Mouse (Mus musculus) heart, embryonic 16.5 days (tissue): ENCODE results near the gene Calcrl. TPM values are rescaled to one million over a fixed set of nuclear protein-coding genes. Genes with fewer than 3 reads are reported as not detected.

Source experiments
- ATAC-seq: fragments of 200-750 bp; cut with Nextera tagmentation; replicated peaks from 2 replicates; pipeline ENCODE4 v1.8.0; 2017; ENCODE audit warnings: moderate number of reproducible peaks; ENCODE audit not compliant: insufficient read depth, low FRiP score; ENCODE audit errors: extremely low read depth
- H3K27ac ChIP-seq: fragments of 300-500 bp; sonication (generic); 2 replicates; pipeline ENCODE4 v1.5.1; 2014; ENCODE audit warnings: mild to moderate bottlenecking, low read length, control low read depth, moderate library complexity
- H3K27me3 ChIP-seq: fragments of 300-500 bp; sonication (generic); 2 replicates; pipeline ENCODE4 v1.6.1; 2014; ENCODE audit warnings: low read length, mixed read lengths; ENCODE audit not compliant: control insufficient read depth, insufficient read depth
- H3K36me3 ChIP-seq: fragments of 300-500 bp; sonication (generic); 2 replicates; pipeline ENCODE4 v1.6.1; 2014; ENCODE audit not compliant: control insufficient read depth, insufficient read depth
- H3K4me1 ChIP-seq: fragments of 300-500 bp; sonication (generic); 2 replicates; pipeline ENCODE4 v1.6.1; 2014; ENCODE audit warnings: low read length, mixed read lengths; ENCODE audit not compliant: control insufficient read depth, insufficient read depth
- H3K4me2 ChIP-seq: fragments of 300-500 bp; sonication (generic); 2 replicates; pipeline ENCODE4 v1.6.1; 2014; ENCODE audit warnings: low read depth, mild to moderate bottlenecking, control low read depth, low read length
- H3K4me3 ChIP-seq: fragments of 300-500 bp; sonication (generic); 2 replicates; pipeline ENCODE4 v1.5.1; 2014; ENCODE audit warnings: mild to moderate bottlenecking, control low read depth, low read length
- H3K9ac ChIP-seq: fragments of 300-500 bp; sonication (generic); 2 replicates; pipeline ENCODE4 v1.6.1; 2014; ENCODE audit warnings: low read length, control low read depth
- H3K9me3 ChIP-seq: fragments of 300-500 bp; sonication (generic); replicated peaks from 2 replicates; pipeline ENCODE4 v1.6.1; 2016; ENCODE audit warnings: low read length; ENCODE audit not compliant: control insufficient read depth
- WGBS: fragments of 180-500 bp; shearing (Covaris S2); extraction: QIAGEN DNeasy Blood & Tissue Kit; methylation state at CpG from one replicate; pipeline ENCODE4 v1.1.7; 2014; 5-methylcytosine and 5-hydroxymethylcytosine counted together
- polyA plus RNA-seq: library from polyadenylated mRNA; unstranded; fragments of >200 nt; fragmentation: Nextera tagmentation; extraction: Ambion mirVana; gene quantifications from 2 replicates; pipeline ENCODE4 v1.2.1, GENCODE M21; 2015

Gene Calcrl
- polyA plus RNA-seq, 1 experiment from 2014 or later, result 37.5 TPM

GRCm38 (mm10) chr2:84296517-84296916 is 128.7 kb downstream of the Calcrl start:
- H3K4me1 ChIP-seq, result no peaks in the 10 kb centered on the region
- H3K4me3 ChIP-seq, result no peak overlapping the region
- H3K27me3 ChIP-seq, result no peaks in the 10 kb centered on the region
- no peak overlapping the region for H3K9ac ChIP-seq
- no peaks in the 10 kb centered on the region for H3K9me3 ChIP-seq
- H3K27ac ChIP-seq, result no peak overlapping the region
- no peak for ATAC-seq
- WGBS, result 46% methylated on average over 5 of the region's 5 CpGs
- no peaks in the 10 kb centered on the region for H3K36me3 ChIP-seq
- no peak overlapping the region for H3K4me2 ChIP-seq

DNA sequence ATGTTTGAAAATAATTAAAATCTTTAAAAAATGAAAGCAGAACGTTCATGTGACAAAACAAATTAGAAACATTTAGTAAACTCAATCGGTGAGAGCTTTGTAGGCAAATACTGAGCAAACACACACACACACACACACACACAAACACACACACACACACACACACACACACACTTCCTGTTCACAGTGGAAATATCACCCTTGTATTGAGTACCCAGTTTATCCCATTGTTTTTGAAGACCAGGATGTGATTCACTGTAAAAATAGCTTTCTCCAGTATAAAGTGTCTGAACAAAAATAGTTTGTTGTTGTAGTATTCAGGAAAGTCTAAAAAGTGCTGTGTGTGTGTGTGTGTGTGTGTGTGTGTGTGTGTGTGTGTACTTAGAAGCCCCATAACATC is 130.1 kb downstream of the Calcrl start:
- ATAC-seq, result peak; percentile 52; the same call in 1 of the 2 replicates

GRCm38 (mm10) chr2:84294611-84295010 is 130.6 kb downstream of the Calcrl start:
- no peak overlapping the region for H3K9ac ChIP-seq
- ATAC-seq, result no peak
- WGBS, result 63% methylated on average over 2 of the region's 2 CpGs
- no peaks in the 10 kb centered on the region for H3K4me1 ChIP-seq
- H3K4me2 ChIP-seq, result no peak overlapping the region
- no peaks in the 10 kb centered on the region for H3K36me3 ChIP-seq
- H3K27me3 ChIP-seq, result no peaks in the 10 kb centered on the region
- H3K4me3 ChIP-seq, result no peak overlapping the region
- H3K9me3 ChIP-seq, result no peaks in the 10 kb centered on the region
- no peak overlapping the region for H3K27ac ChIP-seq

More for the DNA sequence above, 130.1 kb downstream of the Calcrl start:
- H3K9me3 ChIP-seq, result no peaks in the 10 kb centered on the region
- H3K4me1 ChIP-seq, result no peaks in the 10 kb centered on the region
- no peaks in the 10 kb centered on the region for H3K36me3 ChIP-seq
- no peak overlapping the region for H3K9ac ChIP-seq
- no peak overlapping the region for H3K4me3 ChIP-seq
- no peaks in the 10 kb centered on the region for H3K27me3 ChIP-seq
- H3K4me2 ChIP-seq, result no peak overlapping the region
- WGBS, result 79% methylated on average over 2 of the region's 2 CpGs
- no peak overlapping the region for H3K27ac ChIP-seq

GRCm38 (mm10) chr2:84292351-84293000 is 132.7 kb downstream of the Calcrl start:
- Histone ChIP-seq H3K9ac (no peak overlapping the region), H3K27me3 (no peaks in the 10 kb centered on the region), H3K4me2 (no peak overlapping the region), H3K4me3 (no peak overlapping the region), H3K4me1 (no peaks in the 10 kb centered on the region), H3K27ac (no peak overlapping the region), H3K36me3 (no peaks in the 10 kb centered on the region), H3K9me3 (no peaks in the 10 kb centered on the region)
- no peak for ATAC-seq
- 64% methylated on average over 4 of the region's 4 CpGs for WGBS

GRCm38 (mm10) chr2:84288940-84289557 is 136.2 kb downstream of the Calcrl start:
- no peak overlapping the region for H3K27ac ChIP-seq
- no peak overlapping the region for H3K9ac ChIP-seq
- H3K4me1 ChIP-seq, result no peaks in the 10 kb centered on the region
- no peak for ATAC-seq
- no peaks in the 10 kb centered on the region for H3K9me3 ChIP-seq
- H3K36me3 ChIP-seq, result no peaks in the 10 kb centered on the region
- no peak overlapping the region for H3K4me3 ChIP-seq
- H3K27me3 ChIP-seq, result no peaks in the 10 kb centered on the region
- WGBS, result 74% methylated on average over 7 of the region's 7 CpGs
- no peak overlapping the region for H3K4me2 ChIP-seq

Other genes starting within 250 kb of the Calcrl start
- gene Tfpi, start 51.4 kb upstream of the Calcrl start, polyA plus RNA-seq, result 71.5 and 82.3 TPM in 2 replicates
- gene Ctnnd1, start 225.4 kb upstream of the Calcrl start, polyA plus RNA-seq, result 58.7 and 66.3 TPM in 2 replicates
- gene Btbd18, start 233.7 kb upstream of the Calcrl start, polyA plus RNA-seq, result 0.13 and 0.19 TPM in 2 replicates
- 187 and 195 TPM in 2 replicates for gene Selenoh, start 245.4 kb upstream of the Calcrl start, polyA plus RNA-seq